Mouse (Mus musculus) neural tube, embryonic 13.5 days (tissue): Measurements from ENCODE around the gene Cabp1. TPM values are rescaled to one million over a fixed set of nuclear protein-coding genes. Genes with fewer than 3 reads are reported as not detected.
"Not testable (repeated sequence)": the region's sequence is repeated elsewhere in the genome, so short reads cannot be mapped to it uniquely, and the experiment has no call there.

Experiments used
- ATAC-seq: fragments of 200-750 bp; cut with Nextera tagmentation; 2 replicates; pipeline ENCODE4 v1.8.0; 2017; ENCODE audit warnings: low read depth, mild to moderate bottlenecking, moderate TSS enrichment, moderate library complexity
- H3K27ac ChIP-seq: fragments of 300-500 bp; sonication (generic); replicated peaks from 2 replicates; pipeline ENCODE4 v1.5.1; 2015; ENCODE audit warnings: moderate library complexity, mild to moderate bottlenecking, inconsistent platforms
- H3K27me3 ChIP-seq: fragments of 300-500 bp; sonication (generic); 2 replicates; pipeline ENCODE4 v1.6.1; 2015; ENCODE audit warnings: mild to moderate bottlenecking, inconsistent platforms
- H3K36me3 ChIP-seq: fragments of 300-500 bp; sonication (generic); 2 replicates; pipeline ENCODE4 v1.6.1; 2015; ENCODE audit warnings: mild to moderate bottlenecking, inconsistent platforms
- H3K4me1 ChIP-seq: fragments of 300-500 bp; sonication (generic); replicated peaks from 2 replicates; pipeline ENCODE4 v1.6.1; 2015; ENCODE audit warnings: inconsistent platforms
- H3K4me2 ChIP-seq: fragments of 300-500 bp; sonication (generic); 2 replicates; pipeline ENCODE4 v1.6.1; 2015; ENCODE audit warnings: inconsistent platforms, mild to moderate bottlenecking, moderate library complexity
- H3K4me3 ChIP-seq: fragments of 300-500 bp; sonication (generic); 2 replicates; pipeline ENCODE4 v1.5.1; 2015; ENCODE audit warnings: mild to moderate bottlenecking, inconsistent platforms
- H3K9ac ChIP-seq: fragments of 300-500 bp; sonication (generic); 2 replicates; pipeline ENCODE4 v1.6.1; 2015; ENCODE audit warnings: moderate library complexity, mild to moderate bottlenecking, inconsistent platforms
- H3K9me3 ChIP-seq: fragments of 300-500 bp; sonication (generic); 2 replicates; pipeline ENCODE4 v1.6.1; 2016; ENCODE audit warnings: inconsistent platforms
- WGBS: fragments of 180-500 bp; shearing (Covaris S2); methylation state at CpG from one replicate; pipeline ENCODE4 v1.1.7; 2015; 5-methylcytosine and 5-hydroxymethylcytosine counted together
- polyA plus RNA-seq: library from polyadenylated mRNA; unstranded; fragments of >200 nt; fragmentation: Nextera tagmentation; extraction: Ambion mirVana; gene quantifications from 2 replicates; pipeline ENCODE4 v1.2.1, GENCODE M21; 2015

The Cabp1 gene
- polyA plus RNA-seq, 1 experiment from 2014 or later: 27.7 TPM

GRCm38 (mm10) chr5:115165895-115166814 is 28.0 kb downstream of the Cabp1 start:
- Histone ChIP-seq H3K4me2 (no peak overlapping the region), H3K4me1 (peaks cover 9% of the 10 kb centered on the region), H3K9ac (no peak overlapping the region), H3K27ac (peak overlapping the region; percentile 13; the same call in 1 of the 2 replicates), H3K36me3 (peaks cover 13% of the 10 kb centered on the region; the same call in 1 of the 2 replicates), H3K27me3 (no peaks in the 10 kb centered on the region), H3K9me3 (no peaks in the 10 kb centered on the region), H3K4me3 (no peak overlapping the region)
- WGBS: 53% methylated on average over 11 of the region's 11 CpGs
- ATAC-seq: no peak

DNA sequence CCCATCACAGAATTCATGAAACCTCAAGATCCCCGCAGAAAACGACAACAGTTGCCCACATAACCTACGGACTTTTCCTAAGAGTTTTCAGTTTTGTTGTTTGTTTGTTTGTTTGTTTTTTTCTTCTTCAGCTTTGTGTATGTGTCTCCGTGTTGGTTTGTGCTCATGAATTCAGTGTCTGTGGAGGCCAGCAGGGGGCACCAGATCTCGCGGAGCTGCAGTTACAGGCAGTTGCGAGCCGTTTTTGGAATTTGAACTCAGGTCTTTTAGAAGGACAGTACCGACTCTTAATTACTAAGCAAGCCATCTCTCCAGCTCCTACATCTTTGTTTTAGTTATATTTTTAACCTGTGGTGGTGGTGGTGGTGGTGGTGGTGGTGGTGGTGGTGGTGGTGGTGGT is 28.8 kb downstream of the Cabp1 start:
- no peak for ATAC-seq
- WGBS: 66% methylated on average over 9 of the region's 9 CpGs
- no peak overlapping the region for H3K27ac ChIP-seq
- H3K9ac ChIP-seq: no peak overlapping the region
- no peaks in the 10 kb centered on the region for H3K27me3 ChIP-seq
- H3K4me1 ChIP-seq: peaks cover 14% of the 10 kb centered on the region
- no peaks in the 10 kb centered on the region for H3K9me3 ChIP-seq
- H3K36me3 ChIP-seq: peaks cover 6% of the 10 kb centered on the region; the same call in 1 of the 2 replicates
- H3K4me2 ChIP-seq: no peak overlapping the region
- H3K4me3 ChIP-seq: no peak overlapping the region

DNA sequence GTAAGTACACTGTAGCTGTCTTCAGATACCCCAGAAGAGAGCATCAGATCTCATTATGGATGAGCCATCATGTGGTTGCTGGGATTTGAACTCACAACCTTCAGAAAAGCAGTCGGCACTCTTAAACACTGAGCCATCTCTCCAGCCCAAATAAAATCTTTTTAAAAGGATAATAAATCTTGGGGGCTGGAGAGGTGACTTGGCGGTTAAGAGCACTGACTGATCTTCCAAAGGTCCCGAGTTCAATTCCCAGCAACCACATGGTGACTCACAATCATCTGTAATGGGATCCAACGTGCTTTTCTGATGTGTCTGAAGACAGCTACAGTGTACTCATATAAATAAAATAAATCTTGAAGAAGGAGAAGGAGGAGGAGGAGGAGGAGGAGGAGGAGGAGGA is 29.7 kb downstream of the Cabp1 start:
- not testable (repeated sequence) for H3K36me3 ChIP-seq, H3K27ac ChIP-seq

GRCm38 (mm10) chr5:115163563-115163962 is 30.6 kb downstream of the Cabp1 start:
- Histone ChIP-seq H3K27me3 (no peaks in the 10 kb centered on the region), H3K9ac (no peak overlapping the region), H3K27ac (no peak overlapping the region), H3K36me3 (no peaks in the 10 kb centered on the region), H3K9me3 (no peaks in the 10 kb centered on the region), H3K4me3 (no peak overlapping the region), H3K4me2 (no peak overlapping the region), H3K4me1 (peaks cover 16% of the 10 kb centered on the region)
- 40% methylated on average over 8 of the region's 8 CpGs for WGBS
- ATAC-seq: no peak

More for the DNA sequence above, 29.7 kb downstream of the Cabp1 start:
- 86% methylated on average over 4 of the region's 4 CpGs for WGBS
- not testable (repeated sequence) for ATAC-seq, H3K4me3 ChIP-seq, H3K9ac ChIP-seq, H3K9me3 ChIP-seq, H3K27me3 ChIP-seq, H3K4me2 ChIP-seq
- peaks cover 16% of the 10 kb centered on the region for H3K4me1 ChIP-seq

DNA sequence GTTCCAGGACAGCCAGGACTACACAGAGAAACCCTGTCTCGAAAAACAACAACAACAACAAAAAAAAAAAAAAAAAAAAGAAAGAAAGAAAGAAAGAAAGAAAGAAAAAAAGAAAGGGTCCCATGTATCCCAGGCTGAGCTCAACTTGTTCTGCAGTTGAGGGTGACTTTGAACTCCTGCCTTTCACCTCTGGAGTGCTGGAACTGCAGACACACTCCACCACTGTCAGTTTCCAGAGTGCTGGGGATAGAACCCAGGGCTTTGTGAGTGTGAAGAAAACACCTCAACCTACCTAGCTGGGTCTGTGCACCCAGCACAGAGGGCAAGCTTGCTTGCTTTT is 32.3 kb downstream of the Cabp1 start:
- not testable (repeated sequence) for H3K4me2 ChIP-seq, H3K27me3 ChIP-seq, ATAC-seq, H3K36me3 ChIP-seq, H3K9ac ChIP-seq, H3K27ac ChIP-seq, H3K9me3 ChIP-seq, H3K4me3 ChIP-seq
- WGBS: 89% methylated on average over 1 of the region's 1 CpGs
- H3K4me1 ChIP-seq: peaks cover 21% of the 10 kb centered on the region

- no peaks in the 10 kb centered on the region for H3K27me3 ChIP-seq
- 0 out of 2 replicates have a peak overlapping the region, but pooled peaks have one; percentile 14 for H3K27ac ChIP-seq
- H3K9me3 ChIP-seq: no peaks in the 10 kb centered on the region
- H3K4me2 ChIP-seq: no peak overlapping the region
- H3K36me3 ChIP-seq: no peaks in the 10 kb centered on the region
- no peak overlapping the region for H3K9ac ChIP-seq
- ATAC-seq: no peak
- H3K4me3 ChIP-seq: no peak overlapping the region
- peaks cover 28% of the 10 kb centered on the region for H3K4me1 ChIP-seq
- 56% methylated on average over 13 of the region's 13 CpGs for WGBS
These were observed 32.9 kb downstream of the Cabp1 start for GRCm38 (mm10) chr5:115161064-115161939.

- no peaks in the 10 kb centered on the region for H3K9me3 ChIP-seq
- no peak overlapping the region for H3K27ac ChIP-seq
- ATAC-seq: no peak
- H3K4me3 ChIP-seq: no peak overlapping the region
- no peak overlapping the region for H3K9ac ChIP-seq
- no peaks in the 10 kb centered on the region for H3K27me3 ChIP-seq
- no peak overlapping the region for H3K4me2 ChIP-seq
- WGBS: 75% methylated on average over 6 of the region's 6 CpGs
- H3K4me1 ChIP-seq: peaks cover 34% of the 10 kb centered on the region
- H3K36me3 ChIP-seq: no peaks in the 10 kb centered on the region
These were observed 33.5 kb downstream of the Cabp1 start for GRCm38 (mm10) chr5:115160655-115161054.

GRCm38 (mm10) chr5:115159165-115159564 is 35.0 kb downstream of the Cabp1 start:
- 33% methylated on average over 12 of the region's 12 CpGs for WGBS
- H3K4me3 ChIP-seq: peak overlapping the region; percentile 96
- ATAC-seq: no peak

GRCm38 (mm10) chr5:115158040-115158983 is 35.9 kb downstream of the Cabp1 start, which contains the start of gene Mlec:
Gene Mlec (minus strand): TSS chr5:115158179.
- H3K4me1 ChIP-seq: peaks cover 57% of the 10 kb centered on the region

More at GRCm38 (mm10) chr5:115159165-115159564, 35.0 kb downstream of the Cabp1 start:
- Histone ChIP-seq H3K36me3 (no peaks in the 10 kb centered on the region), H3K27me3 (no peaks in the 10 kb centered on the region), H3K4me1 (peaks cover 49% of the 10 kb centered on the region), H3K4me2 (peak overlapping the region; percentile 96), H3K9me3 (no peaks in the 10 kb centered on the region), H3K9ac (peak overlapping the region; percentile 83), H3K27ac (peak overlapping the region; percentile 99)

DNA sequence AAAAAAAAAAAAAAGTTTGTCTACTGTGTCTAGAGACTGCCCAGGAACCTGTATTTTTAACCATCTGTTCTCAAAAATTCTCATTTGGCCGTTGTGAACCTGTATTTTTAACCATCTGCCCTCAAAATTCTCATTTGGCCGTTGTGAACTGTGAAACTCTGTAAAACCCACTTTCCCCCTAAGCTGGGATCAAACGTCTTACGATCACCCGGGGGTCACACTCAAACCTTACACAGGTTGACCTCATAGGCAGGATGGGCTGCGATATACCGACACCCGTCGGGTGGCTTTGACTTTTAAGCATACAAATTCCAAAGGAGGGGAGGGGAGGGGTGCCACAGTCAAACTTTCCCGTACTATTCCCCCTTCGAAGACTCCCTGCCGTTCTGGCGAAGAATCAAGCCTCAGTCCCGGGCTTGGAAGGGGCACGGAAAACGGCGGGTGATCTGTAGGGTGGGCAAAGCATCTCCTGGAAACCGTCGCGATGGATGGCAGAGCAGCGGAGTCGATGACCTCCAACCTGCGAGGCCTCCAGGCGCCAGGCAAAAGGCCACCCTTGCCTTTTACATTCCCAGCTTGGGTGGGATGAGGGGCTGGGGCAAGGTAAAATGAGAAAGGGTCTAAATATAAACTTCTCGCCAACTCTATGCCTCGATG is 37.1 kb downstream of the Cabp1 start:
- H3K4me3 ChIP-seq: peak overlapping the region; percentile 96
- ATAC-seq: no peak
- WGBS: 3% methylated on average over 26 of the region's 26 CpGs
- peak overlapping the region; percentile 97 for H3K9ac ChIP-seq
- no peaks in the 10 kb centered on the region for H3K36me3 ChIP-seq
- H3K9me3 ChIP-seq: no peaks in the 10 kb centered on the region
- H3K27me3 ChIP-seq: no peaks in the 10 kb centered on the region
- H3K27ac ChIP-seq: peak overlapping the region; percentile 99
- peaks cover 70% of the 10 kb centered on the region for H3K4me1 ChIP-seq
- peak overlapping the region; percentile 96 for H3K4me2 ChIP-seq

More at GRCm38 (mm10) chr5:115158040-115158983, 35.9 kb downstream of the Cabp1 start, which contains the start of gene Mlec:
- H3K27ac ChIP-seq: peak within 1 kb of the TSS; percentile 99
- WGBS: under 1% methylated on average over 66 of the region's 78 CpGs
- H3K27me3 ChIP-seq: no peaks in the 10 kb centered on the region
- H3K4me3 ChIP-seq: peak within 1 kb of the TSS; percentile 96
- H3K9me3 ChIP-seq: no peaks in the 10 kb centered on the region
- no peaks in the 10 kb centered on the region for H3K36me3 ChIP-seq
- peak; percentile 99 for ATAC-seq
- H3K9ac ChIP-seq: peak within 1 kb of the TSS; percentile 97
- peak within 1 kb of the TSS; percentile 96 for H3K4me2 ChIP-seq

- Histone ChIP-seq H3K4me1 (peaks cover 73% of the 10 kb centered on the region), H3K27ac (no peak overlapping the region), H3K9ac (peak overlapping the region; percentile 97), H3K27me3 (no peaks in the 10 kb centered on the region), H3K4me3 (peak overlapping the region; percentile 96), H3K9me3 (no peaks in the 10 kb centered on the region), H3K4me2 (peak overlapping the region; percentile 96), H3K36me3 (no peaks in the 10 kb centered on the region)
- WGBS: 63% methylated on average over 7 of the region's 7 CpGs
- no peak for ATAC-seq
These were observed 37.8 kb downstream of the Cabp1 start for GRCm38 (mm10) chr5:115156401-115156800.
